Mouse (Mus musculus): ENCODE measurements around the gene Fbxl19. TPM values are rescaled to one million over a fixed set of nuclear protein-coding genes. Genes with fewer than 3 reads are reported as not detected.
"Not testable (repeated sequence)": the region's sequence is repeated elsewhere in the genome, so short reads cannot be mapped to it uniquely, and the experiment has no call there.

The Fbxl19 gene
- polyA plus RNA-seq, 1 experiment from 2014 or later = 6.2 TPM

DNA sequence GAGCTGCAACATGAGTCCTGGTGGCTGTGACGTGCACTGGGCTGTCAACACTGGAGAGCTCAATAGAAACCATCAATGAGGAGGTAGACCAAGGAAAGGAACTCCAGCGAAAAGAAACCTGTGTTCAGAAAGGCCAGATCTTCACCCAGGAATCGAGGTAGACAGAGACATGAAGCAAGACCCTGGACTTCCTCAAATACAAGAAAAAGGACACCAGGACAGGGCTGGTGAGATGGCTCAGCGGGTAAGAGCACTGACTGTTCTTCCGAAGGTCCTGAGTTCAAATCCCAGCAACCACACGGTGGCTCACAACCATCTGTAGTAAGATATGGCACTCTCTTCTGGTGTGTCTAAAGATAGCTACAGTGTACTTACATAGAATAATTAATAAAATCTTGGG lies 26.0 kb upstream of the Fbxl19 start:
- no peak for ATAC-seq (ENCODE audit: insufficient number of reproducible peaks, insufficient read depth, low FRiP score, low read depth)
- Histone ChIP-seq H3K4me1 (ENCODE audit: control insufficient read depth, insufficient read depth, low read length) (no peaks in the 10 kb centered on the region), H3K4me2 (replicated peaks; ENCODE audit: low read depth, low read length) (no peak overlapping the region), H3K27me3 (ENCODE audit: control insufficient read depth, insufficient read depth, low read length) (no peaks in the 10 kb centered on the region), H3K36me3 (ENCODE audit: control insufficient read depth, insufficient read depth, low read length) (no peaks in the 10 kb centered on the region), H3K9ac (replicated peaks; ENCODE audit: low read depth, low read length) (no peak overlapping the region), H3K4me3 (ENCODE audit: low read depth, low read length) (no peak overlapping the region), H3K9me3 (ENCODE audit: control insufficient read depth, low read depth, low read length) (no peaks in the 10 kb centered on the region), H3K27ac (ENCODE audit: low read length) (no peak overlapping the region)
- 90% methylated on average over 6 of the region's 6 CpGs for WGBS

DNA sequence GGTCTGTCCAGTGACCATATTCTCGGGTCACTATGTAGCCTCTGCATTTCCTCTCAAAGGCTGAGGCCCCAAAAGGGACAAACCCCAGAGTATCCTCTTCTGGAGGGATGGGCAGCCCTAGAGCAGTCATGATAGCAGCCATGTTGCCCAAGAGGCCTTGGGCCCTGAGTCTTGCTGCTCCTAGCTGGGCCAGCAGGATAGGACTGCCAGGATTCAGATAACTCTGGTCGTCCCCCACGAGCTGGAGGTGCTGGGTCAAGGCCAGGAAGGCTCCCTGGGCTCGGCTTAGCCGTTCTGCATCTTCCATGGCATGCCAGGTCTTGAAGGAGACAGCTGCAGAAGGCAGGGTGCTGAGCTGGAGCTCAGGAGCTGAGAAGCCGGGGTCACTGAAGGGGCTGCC lies 25.1 kb upstream of the Fbxl19 start:
- ATAC-seq (ENCODE audit: insufficient number of reproducible peaks, insufficient read depth, low FRiP score, low read depth) = no peak
- 89% methylated on average over 6 of the region's 6 CpGs for WGBS

DNA sequence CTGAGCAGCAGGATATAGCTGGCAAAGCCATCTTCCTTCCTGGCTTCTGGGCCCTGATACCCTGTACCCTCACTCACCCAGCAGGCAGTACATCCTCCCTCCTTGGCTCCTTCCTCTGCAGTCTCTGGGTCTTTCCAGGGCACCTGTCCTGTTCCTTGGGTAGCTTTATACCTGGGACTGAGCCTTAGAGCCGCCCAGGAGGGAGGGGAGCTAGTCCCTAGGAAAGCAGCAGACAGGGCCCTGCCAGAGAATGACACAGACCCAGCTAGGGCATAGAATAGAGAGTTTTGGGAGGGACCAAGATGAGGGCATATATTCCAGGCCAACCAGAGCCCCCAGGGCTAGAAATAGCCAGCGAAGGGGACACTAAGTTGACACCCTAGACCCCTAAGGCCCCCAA lies 18.9 kb upstream of the Fbxl19 start:
- Histone ChIP-seq H3K27ac (ENCODE audit: low read length) (no peak overlapping the region), H3K9me3 (ENCODE audit: control insufficient read depth, low read depth, low read length) (no peaks in the 10 kb centered on the region), H3K9ac (replicated peaks; ENCODE audit: low read depth, low read length) (no peak overlapping the region), H3K4me3 (ENCODE audit: low read depth, low read length) (no peak overlapping the region), H3K27me3 (ENCODE audit: control insufficient read depth, insufficient read depth, low read length) (no peaks in the 10 kb centered on the region), H3K4me1 (ENCODE audit: control insufficient read depth, insufficient read depth, low read length) (no peaks in the 10 kb centered on the region), H3K36me3 (ENCODE audit: control insufficient read depth, insufficient read depth, low read length) (no peaks in the 10 kb centered on the region), H3K4me2 (replicated peaks; ENCODE audit: low read depth, low read length) (no peak overlapping the region)
- 54% methylated on average over 2 of the region's 2 CpGs for WGBS
- no peak for ATAC-seq (ENCODE audit: insufficient number of reproducible peaks, insufficient read depth, low FRiP score, low read depth)

More for the DNA sequence above, 25.1 kb upstream of the Fbxl19 start:
- H3K4me3 ChIP-seq (ENCODE audit: low read depth, low read length) = no peak overlapping the region
- no peaks in the 10 kb centered on the region for H3K36me3 ChIP-seq (ENCODE audit: control insufficient read depth, insufficient read depth, low read length)
- H3K27ac ChIP-seq (ENCODE audit: low read length) = no peak overlapping the region
- H3K4me1 ChIP-seq (ENCODE audit: control insufficient read depth, insufficient read depth, low read length) = no peaks in the 10 kb centered on the region
- H3K9ac ChIP-seq (replicated peaks; ENCODE audit: low read depth, low read length) = no peak overlapping the region
- H3K9me3 ChIP-seq (ENCODE audit: control insufficient read depth, low read depth, low read length) = no peaks in the 10 kb centered on the region
- no peaks in the 10 kb centered on the region for H3K27me3 ChIP-seq (ENCODE audit: control insufficient read depth, insufficient read depth, low read length)
- H3K4me2 ChIP-seq (replicated peaks; ENCODE audit: low read depth, low read length) = no peak overlapping the region

DNA sequence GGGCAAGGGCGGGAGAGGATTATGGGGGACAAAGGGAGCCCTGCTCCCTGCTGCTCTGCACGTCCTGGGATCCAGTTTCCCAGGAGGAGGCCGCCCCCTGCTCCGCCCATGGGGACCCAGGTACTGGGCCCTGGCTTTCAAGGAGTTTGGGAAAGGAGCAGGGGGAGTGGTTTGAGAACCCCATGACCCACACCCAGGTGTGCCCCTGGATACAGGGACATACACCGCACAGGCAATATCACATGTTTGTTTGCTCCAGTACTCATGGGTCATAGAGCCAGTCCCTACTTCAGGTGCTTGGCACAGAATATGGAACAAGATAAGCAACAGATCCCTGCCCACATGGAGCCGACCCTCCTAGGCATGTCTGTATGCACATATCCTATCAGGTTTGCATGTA lies 18.4 kb upstream of the Fbxl19 start:
- no peak overlapping the region for H3K4me2 ChIP-seq (replicated peaks; ENCODE audit: low read depth, low read length)
- H3K4me1 ChIP-seq (ENCODE audit: control insufficient read depth, insufficient read depth, low read length) = no peaks in the 10 kb centered on the region
- no peak overlapping the region for H3K27ac ChIP-seq (ENCODE audit: low read length)
- no peak overlapping the region for H3K4me3 ChIP-seq (ENCODE audit: low read depth, low read length)
- no peaks in the 10 kb centered on the region for H3K9me3 ChIP-seq (ENCODE audit: control insufficient read depth, low read depth, low read length)
- 60% methylated on average over 6 of the region's 6 CpGs for WGBS
- no peak for ATAC-seq (ENCODE audit: insufficient number of reproducible peaks, insufficient read depth, low FRiP score, low read depth)
- no peaks in the 10 kb centered on the region for H3K36me3 ChIP-seq (ENCODE audit: control insufficient read depth, insufficient read depth, low read length)
- H3K27me3 ChIP-seq (ENCODE audit: control insufficient read depth, insufficient read depth, low read length) = no peaks in the 10 kb centered on the region
- no peak overlapping the region for H3K9ac ChIP-seq (replicated peaks; ENCODE audit: low read depth, low read length)

DNA sequence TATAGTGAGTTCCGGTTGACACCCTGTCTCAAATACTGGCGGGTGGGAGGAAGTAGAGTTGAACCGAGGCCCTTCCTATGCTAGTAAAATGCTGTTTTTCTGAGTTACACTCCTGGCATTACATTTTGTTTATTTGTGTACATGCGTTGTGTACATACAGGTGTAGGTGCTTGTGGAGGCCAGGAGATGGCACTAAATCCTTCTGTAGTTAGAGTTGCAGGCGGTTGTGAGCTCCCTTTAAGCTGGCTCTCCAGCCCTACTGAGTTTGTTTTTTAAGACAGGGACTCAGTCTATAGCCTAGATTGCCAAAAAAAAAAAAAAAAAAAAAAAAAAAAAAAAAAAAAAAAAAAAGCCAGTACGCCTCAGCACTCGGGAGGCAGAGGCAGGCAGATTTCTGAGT lies 16.4 kb upstream of the Fbxl19 start:
- no peak overlapping the region for H3K27ac ChIP-seq (ENCODE audit: low read length)
- no peaks in the 10 kb centered on the region for H3K9me3 ChIP-seq (ENCODE audit: control insufficient read depth, low read depth, low read length)
- H3K4me3 ChIP-seq (ENCODE audit: low read depth, low read length) = no peak overlapping the region
- no peaks in the 10 kb centered on the region for H3K27me3 ChIP-seq (ENCODE audit: control insufficient read depth, insufficient read depth, low read length)
- no peak for ATAC-seq (ENCODE audit: insufficient number of reproducible peaks, insufficient read depth, low FRiP score, low read depth)
- no peak overlapping the region for H3K9ac ChIP-seq (replicated peaks; ENCODE audit: low read depth, low read length)
- H3K4me2 ChIP-seq (replicated peaks; ENCODE audit: low read depth, low read length) = no peak overlapping the region
- 84% methylated on average over 7 of the region's 7 CpGs for WGBS
- no peaks in the 10 kb centered on the region for H3K4me1 ChIP-seq (ENCODE audit: control insufficient read depth, insufficient read depth, low read length)
- H3K36me3 ChIP-seq (ENCODE audit: control insufficient read depth, insufficient read depth, low read length) = no peaks in the 10 kb centered on the region

DNA sequence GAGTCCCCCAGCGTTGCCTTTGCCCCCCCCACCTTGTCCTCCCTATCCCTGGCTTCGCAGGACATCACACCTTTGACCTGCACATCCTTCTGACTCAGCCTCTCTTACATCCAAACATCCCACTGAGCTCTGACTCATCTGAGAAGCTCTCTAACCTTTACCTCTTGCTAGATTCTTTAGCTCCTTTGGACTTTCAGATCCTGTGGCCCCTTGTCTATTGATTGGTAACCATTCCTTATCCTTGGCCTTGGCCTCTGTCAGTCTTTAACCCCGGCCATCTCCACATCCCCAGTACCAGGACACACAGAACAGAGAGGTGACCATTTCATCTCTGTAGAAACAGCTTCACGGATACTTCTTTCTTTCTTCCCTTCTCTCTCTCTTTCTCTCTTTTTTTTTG lies 14.2 kb upstream of the Fbxl19 start:
- H3K4me3 ChIP-seq (ENCODE audit: low read depth, low read length) = no peak overlapping the region
- H3K9ac ChIP-seq (replicated peaks; ENCODE audit: low read depth, low read length) = no peak overlapping the region
- ATAC-seq (ENCODE audit: insufficient number of reproducible peaks, insufficient read depth, low FRiP score, low read depth) = no peak
- H3K27ac ChIP-seq (ENCODE audit: low read length) = no peak overlapping the region
- no peak overlapping the region for H3K4me2 ChIP-seq (replicated peaks; ENCODE audit: low read depth, low read length)
- WGBS = 66% methylated on average over 4 of the region's 4 CpGs
- no peaks in the 10 kb centered on the region for H3K36me3 ChIP-seq (ENCODE audit: control insufficient read depth, insufficient read depth, low read length)
- no peaks in the 10 kb centered on the region for H3K9me3 ChIP-seq (ENCODE audit: control insufficient read depth, low read depth, low read length)
- H3K4me1 ChIP-seq (ENCODE audit: control insufficient read depth, insufficient read depth, low read length) = no peaks in the 10 kb centered on the region
- no peaks in the 10 kb centered on the region for H3K27me3 ChIP-seq (ENCODE audit: control insufficient read depth, insufficient read depth, low read length)

DNA sequence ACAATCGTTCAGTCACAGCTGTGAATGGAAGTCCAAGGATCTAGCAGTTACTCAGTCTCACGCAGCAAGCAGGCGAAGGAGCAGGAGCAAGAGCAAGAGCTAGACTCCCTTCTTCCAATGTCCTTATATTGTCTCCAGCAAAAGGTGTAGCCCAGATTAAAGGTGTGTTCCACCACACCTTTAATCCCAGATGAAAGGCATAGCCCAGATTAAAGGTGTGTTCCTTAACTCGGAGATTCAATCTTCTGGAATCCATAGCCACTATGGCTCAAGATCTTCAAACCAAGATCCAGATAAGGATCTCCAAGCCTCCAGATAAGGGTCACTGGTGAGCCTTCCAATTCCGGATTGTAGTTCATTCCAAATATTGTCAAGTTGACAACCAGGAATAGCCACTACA lies 12.3 kb upstream of the Fbxl19 start, which contains the start of gene Ctf2:
Gene Ctf2, minus strand, starts transcription at position 101 of the 400 bp plus-strand sequence.
- H3K4me2 ChIP-seq (replicated peaks; ENCODE audit: low read depth, low read length); H3K9me3 ChIP-seq (ENCODE audit: control insufficient read depth, low read depth, low read length); H3K27me3 ChIP-seq (ENCODE audit: control insufficient read depth, insufficient read depth, low read length); H3K4me1 ChIP-seq (ENCODE audit: control insufficient read depth, insufficient read depth, low read length); H3K4me3 ChIP-seq (ENCODE audit: low read depth, low read length); H3K36me3 ChIP-seq (ENCODE audit: control insufficient read depth, insufficient read depth, low read length); ATAC-seq (ENCODE audit: insufficient number of reproducible peaks, insufficient read depth, low FRiP score, low read depth); H3K9ac ChIP-seq (replicated peaks; ENCODE audit: low read depth, low read length); H3K27ac ChIP-seq (ENCODE audit: low read length): not testable (repeated sequence)
- no CpG with 5 or more reads among the region's 5 CpGs for WGBS

DNA sequence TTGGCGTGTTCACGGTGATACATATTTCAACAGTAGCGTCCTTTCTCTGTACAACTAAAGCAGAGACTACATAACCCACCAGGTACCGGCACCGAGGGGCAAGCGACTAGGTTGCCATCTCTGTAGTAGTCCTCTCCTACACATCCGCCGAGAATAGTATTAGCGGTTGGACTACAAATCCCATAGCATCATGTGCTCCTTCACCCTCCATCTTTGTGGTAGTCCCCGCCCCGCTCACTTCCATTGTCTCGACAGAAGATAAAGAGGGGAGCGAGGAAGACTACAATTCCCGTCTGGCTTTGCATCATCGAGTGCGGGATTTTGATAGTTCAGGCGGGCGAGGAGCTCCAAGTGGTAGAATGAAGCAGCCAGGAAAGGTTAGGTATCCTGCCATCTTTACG lies 908 bp downstream of the Fbxl19 start:
- Histone ChIP-seq H3K27me3 (ENCODE audit: control insufficient read depth, insufficient read depth, low read length) (no peaks in the 10 kb centered on the region), H3K27ac (ENCODE audit: low read length) (peak overlapping the region; percentile 93), H3K36me3 (ENCODE audit: control insufficient read depth, insufficient read depth, low read length) (peaks cover 19% of the 10 kb centered on the region), H3K4me3 (ENCODE audit: low read depth, low read length) (peak overlapping the region; percentile 76), H3K9me3 (ENCODE audit: control insufficient read depth, low read depth, low read length) (no peaks in the 10 kb centered on the region), H3K4me2 (replicated peaks; ENCODE audit: low read depth, low read length) (peak overlapping the region; percentile 46), H3K9ac (replicated peaks; ENCODE audit: low read depth, low read length) (peak overlapping the region; percentile 78; the same call in 1 of the 2 replicates), H3K4me1 (ENCODE audit: control insufficient read depth, insufficient read depth, low read length) (peaks cover 11% of the 10 kb centered on the region; the same call in 1 of the 2 replicates)
- WGBS = under 1% methylated on average over 19 of the region's 19 CpGs
- ATAC-seq (ENCODE audit: insufficient number of reproducible peaks, insufficient read depth, low FRiP score, low read depth) = peak; percentile 79
